Comparison of ENCODE assay signal across 21 mouse cellular contexts in genomic region chr6:89245506-89245905, GRCm38 (mm10).
A peak's percentile ranks its signal among the peaks of the same experiment; 100 is the strongest.
DNase-seq lines count a peak whose midpoint lies in the region; ATAC-seq and TF ChIP-seq lines count a peak whose summit lies in the region.
"Had no signal": no experiment of that assay in that cellular context is flagged by ENCODE, and none has a peak within 500 bp of the region (broad histone marks: within the 10 kb centered on the region; RNA-seq: fewer than 3 reads in every experiment).

No protein-coding gene starts in this region.

- no peak overlapping the region for H3K27ac ChIP-seq in hindbrain, embryonic 11.5 days (ENCODE audit: low read depth, low read length)
- no peak overlapping the region for H3K27ac ChIP-seq in hindbrain, embryonic 14.5 days
- H3K27ac ChIP-seq in midbrain, postnatal 0 days (ENCODE audit: low read depth, low read length): no peak overlapping the region
- no peak overlapping the region for H3K27ac ChIP-seq in midbrain, embryonic 15.5 days
- H3K27ac ChIP-seq: forebrain, embryonic 15.5 days; hindbrain, embryonic 15.5 days; kidney, postnatal 0 days; left cerebral cortex, adult 2 months; neural tube, embryonic 13.5 days had no signal

- DNase-seq in hindbrain, embryonic 11.5 days (ENCODE audit: low spot score): peak; percentile 56
- no peak for DNase-seq in hindbrain, embryonic 14.5 days (ENCODE audit: low spot score)
- DNase-seq in midbrain, postnatal 0 days (ENCODE audit: low spot score): no peak
- DNase-seq in ZHBTc4 (ENCODE audit: low read depth, low spot score): peak; percentile 14
- DNase-seq in urinary bladder, postnatal 14 days (ENCODE audit: low spot score): no peak
- DNase-seq in lung, postnatal 25 days (ENCODE audit: low spot score): no peak
- DNase-seq: cerebellum, adult 9-10 months; gastrocnemius, postnatal 36 days; kidney, adult 18-20 months; left cerebral cortex, postnatal 4 days; lung, embryonic 14.5 days; spleen, adult 18-20 months; thymus, adult 2 months had no signal

- no peak; the same call in 1 of the 2 replicates for ATAC-seq in hindbrain, embryonic 11.5 days (ENCODE audit: low FRiP score)
- no peak for ATAC-seq in hindbrain, embryonic 14.5 days (ENCODE audit: low FRiP score)
- ATAC-seq in midbrain, postnatal 0 days (ENCODE audit: low FRiP score): no peak
- no peak for ATAC-seq in midbrain, embryonic 15.5 days (replicated peaks)
- ATAC-seq: forebrain, embryonic 15.5 days had no signal

- no peak overlapping the region for H3K9ac ChIP-seq in hindbrain, embryonic 11.5 days (ENCODE audit: low read depth, low read length)
- H3K9ac ChIP-seq in hindbrain, embryonic 14.5 days: no peak overlapping the region
- H3K9ac ChIP-seq in midbrain, postnatal 0 days (replicated peaks; ENCODE audit: low read length, poor library complexity, severe bottlenecking): no peak overlapping the region
- H3K9ac ChIP-seq in midbrain, embryonic 15.5 days: no peak overlapping the region
- H3K9ac ChIP-seq: forebrain, embryonic 15.5 days; hindbrain, embryonic 15.5 days; lung, embryonic 14.5 days; neural tube, embryonic 13.5 days had no signal

- no peaks in the 10 kb centered on the region for H3K9me3 ChIP-seq in hindbrain, embryonic 11.5 days (ENCODE audit: control insufficient read depth, low read length)
- H3K9me3 ChIP-seq in hindbrain, embryonic 14.5 days (ENCODE audit: control insufficient read depth, low read length): no peaks in the 10 kb centered on the region
- H3K9me3 ChIP-seq in midbrain, postnatal 0 days (ENCODE audit: low read length): no peaks in the 10 kb centered on the region
- no peaks in the 10 kb centered on the region for H3K9me3 ChIP-seq in midbrain, embryonic 15.5 days
- H3K9me3 ChIP-seq: forebrain, embryonic 15.5 days; hindbrain, embryonic 15.5 days; neural tube, embryonic 13.5 days had no signal

- H3K27me3 ChIP-seq in hindbrain, embryonic 11.5 days (ENCODE audit: control insufficient read depth, insufficient read depth, low read length): no peaks in the 10 kb centered on the region
- H3K27me3 ChIP-seq in hindbrain, embryonic 14.5 days (ENCODE audit: control insufficient read depth, insufficient read depth, low read length): no peaks in the 10 kb centered on the region
- H3K27me3 ChIP-seq in midbrain, postnatal 0 days (ENCODE audit: insufficient read depth, low read length): no peaks in the 10 kb centered on the region
- no peaks in the 10 kb centered on the region for H3K27me3 ChIP-seq in midbrain, embryonic 15.5 days (replicated peaks)
- H3K27me3 ChIP-seq: forebrain, embryonic 15.5 days; hindbrain, embryonic 15.5 days had no signal

- peak; percentile 39; the same call in 1 of the 2 replicates for TF ChIP-seq CTCF in midbrain, postnatal 0 days (IDR thresholded peaks at IDR 0.05)

- no peak overlapping the region for H3K4me3 ChIP-seq in hindbrain, embryonic 11.5 days (ENCODE audit: low read depth, low read length)
- H3K4me3 ChIP-seq in hindbrain, embryonic 14.5 days (replicated peaks; ENCODE audit: low read length): no peak overlapping the region
- H3K4me3 ChIP-seq in midbrain, postnatal 0 days (ENCODE audit: low read depth, low read length): no peak overlapping the region
- no peak overlapping the region for H3K4me3 ChIP-seq in midbrain, embryonic 15.5 days
- H3K4me3 ChIP-seq: forebrain, embryonic 15.5 days; hindbrain, embryonic 15.5 days; left cerebral cortex, adult 2 months; neural tube, embryonic 13.5 days had no signal

- H3K4me1 ChIP-seq in hindbrain, embryonic 11.5 days (replicated peaks; ENCODE audit: control insufficient read depth, insufficient read depth, low read length): no peaks in the 10 kb centered on the region
- H3K4me1 ChIP-seq in hindbrain, embryonic 14.5 days (replicated peaks; ENCODE audit: control insufficient read depth, insufficient read depth, low read length): peaks cover 16% of the 10 kb centered on the region
- H3K4me1 ChIP-seq in midbrain, postnatal 0 days (ENCODE audit: insufficient read depth, low read length): peaks cover 3% of the 10 kb centered on the region; the same call in 1 of the 2 replicates
- peaks cover 24% of the 10 kb centered on the region for H3K4me1 ChIP-seq in midbrain, embryonic 15.5 days
- H3K4me1 ChIP-seq: forebrain, embryonic 15.5 days had no signal

- no peak overlapping the region for H3K4me2 ChIP-seq in hindbrain, embryonic 11.5 days (replicated peaks; ENCODE audit: low read depth, low read length)
- H3K4me2 ChIP-seq in hindbrain, embryonic 14.5 days (replicated peaks): no peak overlapping the region
- no peak overlapping the region for H3K4me2 ChIP-seq in midbrain, postnatal 0 days (ENCODE audit: low read depth, low read length, poor library complexity, severe bottlenecking)
- H3K4me2 ChIP-seq in midbrain, embryonic 15.5 days: no peak overlapping the region
- H3K4me2 ChIP-seq: forebrain, embryonic 15.5 days; hindbrain, embryonic 15.5 days; liver, embryonic 11.5 days; lung, embryonic 14.5 days; midbrain, embryonic 11.5 days; neural tube, embryonic 13.5 days had no signal

- 30% methylated on average over 8 of the region's 8 CpGs for WGBS in hindbrain, embryonic 11.5 days
- 13% methylated on average over 8 of the region's 8 CpGs for WGBS in hindbrain, embryonic 14.5 days
- 39% methylated on average over 8 of the region's 8 CpGs for WGBS in midbrain, postnatal 0 days
- 34% methylated on average over 8 of the region's 8 CpGs for WGBS in midbrain, embryonic 15.5 days

- no peaks in the 10 kb centered on the region for H3K36me3 ChIP-seq in hindbrain, embryonic 11.5 days (ENCODE audit: control insufficient read depth, insufficient read depth, low read length)
- H3K36me3 ChIP-seq in hindbrain, embryonic 14.5 days (replicated peaks; ENCODE audit: control insufficient read depth, insufficient read depth): no peaks in the 10 kb centered on the region
- H3K36me3 ChIP-seq in midbrain, postnatal 0 days (ENCODE audit: insufficient read depth, low read length): no peaks in the 10 kb centered on the region
- H3K36me3 ChIP-seq in midbrain, embryonic 15.5 days (replicated peaks): no peaks in the 10 kb centered on the region
- H3K36me3 ChIP-seq: forebrain, embryonic 15.5 days; hindbrain, embryonic 15.5 days; neural tube, embryonic 13.5 days had no signal

Comparison
In these comparisons a context has a peak if more than half of its experiments do, and no peak if none do; other contexts are left out.
1. DNase-seq: peak in hindbrain, embryonic 11.5 days (single experiment) and ZHBTc4 (single experiment); none in hindbrain, embryonic 14.5 days (single experiment), midbrain, postnatal 0 days (single experiment), urinary bladder, postnatal 14 days (single experiment) and lung, postnatal 25 days (single experiment).